9 mouse cellular contexts compared by ENCODE assay signal in genomic region chr8:115706861-115707730, GRCm38 (mm10). TPM values are rescaled to one million over a fixed set of nuclear protein-coding genes. Genes with fewer than 3 reads are reported as not detected.
DNase-seq lines count a peak whose midpoint lies in the region; ATAC-seq and TF ChIP-seq lines count a peak whose summit lies in the region.
"Had no signal": no experiment of that assay in that cellular context is flagged by ENCODE, and none has a peak within 500 bp of the region (broad histone marks: within the 10 kb centered on the region; RNA-seq: fewer than 3 reads in every experiment).

No protein-coding gene starts in this region.

- TF ChIP-seq POLR2A in liver, adult 2 months (IDR thresholded peaks at IDR 0.05; ENCODE audit: extremely low read depth, insufficient read depth, low read length) = no peak

- peak overlapping the region; percentile 75 for H3K4me3 ChIP-seq in embryonic facial prominence, embryonic 15.5 days (replicated peaks)
- H3K4me3 ChIP-seq in heart, embryonic 12.5 days = peak overlapping the region; percentile 71
- H3K4me3 ChIP-seq in kidney, embryonic 15.5 days (replicated peaks) = peak overlapping the region; percentile 76
- peak overlapping the region; percentile 83 for H3K4me3 ChIP-seq in liver, adult 2 months (ENCODE audit: insufficient read depth, low read depth, low read length)
- H3K4me3 ChIP-seq in midbrain, postnatal 0 days (ENCODE audit: low read depth, low read length) = peak overlapping the region; percentile 68

- H3K27ac ChIP-seq in embryonic facial prominence, embryonic 15.5 days (replicated peaks) = peak overlapping the region; percentile 96
- H3K27ac ChIP-seq in heart, embryonic 12.5 days (ENCODE audit: poor library complexity, severe bottlenecking) = peak overlapping the region; percentile 77
- H3K27ac ChIP-seq in kidney, embryonic 15.5 days = peak overlapping the region; percentile 96
- peak overlapping the region; percentile 78 for H3K27ac ChIP-seq in liver, adult 2 months (replicated peaks; ENCODE audit: insufficient read depth, low read depth, low read length)
- peak overlapping the region; percentile 77 for H3K27ac ChIP-seq in midbrain, postnatal 0 days (ENCODE audit: low read depth, low read length)

- no peaks in the 10 kb centered on the region for H3K36me3 ChIP-seq in embryonic facial prominence, embryonic 15.5 days
- H3K36me3 ChIP-seq in heart, embryonic 12.5 days = no peaks in the 10 kb centered on the region
- H3K36me3 ChIP-seq in kidney, embryonic 15.5 days = no peaks in the 10 kb centered on the region
- H3K36me3 ChIP-seq in liver, adult 2 months (ENCODE audit: control insufficient read depth, insufficient read depth, low read length) = peaks cover under 1% of the 10 kb centered on the region; the same call in 1 of the 2 replicates
- H3K36me3 ChIP-seq in midbrain, postnatal 0 days (ENCODE audit: insufficient read depth, low read length) = no peaks in the 10 kb centered on the region

- peak; percentile 85 for ATAC-seq in embryonic facial prominence, embryonic 15.5 days (ENCODE audit: insufficient number of reproducible peaks, low FRiP score, low TSS enrichment, low read depth)
- peak; percentile 77 for ATAC-seq in heart, embryonic 12.5 days (ENCODE audit: insufficient number of reproducible peaks, low FRiP score)
- peak; percentile 86 for ATAC-seq in kidney, embryonic 15.5 days (replicated peaks; ENCODE audit: low FRiP score)
- peak; percentile 81 for ATAC-seq in midbrain, postnatal 0 days (ENCODE audit: low FRiP score)

- under 1% methylated on average over 57 of the region's 76 CpGs for WGBS in embryonic facial prominence, embryonic 15.5 days
- WGBS in heart, embryonic 12.5 days = under 1% methylated on average over 62 of the region's 76 CpGs
- WGBS in kidney, embryonic 15.5 days = under 1% methylated on average over 64 of the region's 76 CpGs
- under 1% methylated on average over 71 of the region's 76 CpGs for WGBS in liver, adult 2 months
- WGBS in midbrain, postnatal 0 days = under 1% methylated on average over 55 of the region's 76 CpGs

- no peaks in the 10 kb centered on the region for H3K9me3 ChIP-seq in embryonic facial prominence, embryonic 15.5 days (replicated peaks)
- H3K9me3 ChIP-seq in heart, embryonic 12.5 days (replicated peaks) = no peaks in the 10 kb centered on the region
- no peaks in the 10 kb centered on the region for H3K9me3 ChIP-seq in kidney, embryonic 15.5 days (replicated peaks)
- H3K9me3 ChIP-seq in midbrain, postnatal 0 days (ENCODE audit: low read length) = no peaks in the 10 kb centered on the region

- no peak for TF ChIP-seq CTCF in liver, adult 2 months (IDR thresholded peaks at IDR 0.05; ENCODE audit: low read depth, low read length)
- no peak for TF ChIP-seq CTCF in midbrain, postnatal 0 days (IDR thresholded peaks at IDR 0.05)

- H3K27me3 ChIP-seq in embryonic facial prominence, embryonic 15.5 days = no peaks in the 10 kb centered on the region
- peaks cover 14% of the 10 kb centered on the region for H3K27me3 ChIP-seq in heart, embryonic 12.5 days (replicated peaks)
- 0 out of 2 replicates have a peak, but pooled peaks cover 4% of the 10 kb centered on the region for H3K27me3 ChIP-seq in kidney, embryonic 15.5 days
- H3K27me3 ChIP-seq in liver, adult 2 months (ENCODE audit: control insufficient read depth, insufficient read depth, low read length) = no peaks in the 10 kb centered on the region
- H3K27me3 ChIP-seq in midbrain, postnatal 0 days (ENCODE audit: insufficient read depth, low read length) = no peaks in the 10 kb centered on the region

- peak overlapping the region; percentile 69 for H3K9ac ChIP-seq in embryonic facial prominence, embryonic 15.5 days
- H3K9ac ChIP-seq in heart, embryonic 12.5 days = peak overlapping the region; percentile 73
- peak overlapping the region; percentile 76 for H3K9ac ChIP-seq in kidney, embryonic 15.5 days
- peak overlapping the region; percentile 85 for H3K9ac ChIP-seq in liver, adult 2 months (ENCODE audit: low read depth, low read length)
- H3K9ac ChIP-seq in midbrain, postnatal 0 days (replicated peaks; ENCODE audit: low read length, poor library complexity, severe bottlenecking) = peak overlapping the region; percentile 73

- H3K79me2 ChIP-seq in liver, adult 2 months (ENCODE audit: control insufficient read depth, insufficient read depth, low read length) = peaks cover 3% of the 10 kb centered on the region; the same call in 1 of the 2 replicates

- H3K4me2 ChIP-seq in embryonic facial prominence, embryonic 15.5 days (replicated peaks) = peak overlapping the region; percentile 80
- peak overlapping the region; percentile 84 for H3K4me2 ChIP-seq in heart, embryonic 12.5 days
- H3K4me2 ChIP-seq in kidney, embryonic 15.5 days = peak overlapping the region; percentile 84
- peak overlapping the region; percentile 91 for H3K4me2 ChIP-seq in midbrain, postnatal 0 days (ENCODE audit: low read depth, low read length, poor library complexity, severe bottlenecking)

- H3K4me1 ChIP-seq in embryonic facial prominence, embryonic 15.5 days = peaks cover 25% of the 10 kb centered on the region
- H3K4me1 ChIP-seq in heart, embryonic 12.5 days (replicated peaks) = peaks cover 12% of the 10 kb centered on the region
- H3K4me1 ChIP-seq in kidney, embryonic 15.5 days = peaks cover 43% of the 10 kb centered on the region
- H3K4me1 ChIP-seq in liver, adult 2 months (ENCODE audit: control insufficient read depth, insufficient read depth, low read length) = no peaks in the 10 kb centered on the region
- H3K4me1 ChIP-seq in midbrain, postnatal 0 days (ENCODE audit: insufficient read depth, low read length) = no peaks in the 10 kb centered on the region

- peak; percentile 46 for DNase-seq in layer of hippocampus, adult 11-12 months (ENCODE audit: low spot score)
- DNase-seq in layer of hippocampus, adult 9-10 months (ENCODE audit: low spot score) = no peak
- no peak for DNase-seq in liver, adult 2 months (ENCODE audit: extremely low read depth, low read depth, low spot score)
- peak; percentile 57 for DNase-seq in midbrain, postnatal 0 days (ENCODE audit: low spot score)
- peak; percentile 31 to 53 for DNase-seq in spleen, postnatal 14 days (ENCODE audit: low spot score in 2 of 2)

RNA-seq across cellular contexts. Expression of gene Maf, which starts 0.5 kb away (rescaled TPM):
- polyA plus RNA-seq in embryonic facial prominence, embryonic 15.5 days (2015; fragmentation: Nextera tagmentation; extraction: Ambion mirVana) = 9.4 and 10.1 TPM in 2 replicates
- 2.1 and 2.6 TPM in 2 replicates for polyA plus RNA-seq in heart, embryonic 12.5 days (2016; fragmentation: Nextera tagmentation; extraction: Ambion mirVana)
- 8.6 and 9.9 TPM in 2 replicates for polyA plus RNA-seq in kidney, embryonic 15.5 days (2015; fragmentation: Nextera tagmentation; extraction: Ambion mirVana)
- total RNA-seq in liver, adult 2 months (2014; rRNA removed) = 9.9 and 10.6 TPM in 2 replicates
- polyA plus RNA-seq in liver, adult 2 months (2012; rRNA removed) = 5.0 and 6.4 TPM in 2 replicates
- total RNA-seq in midbrain, postnatal 0 days (2014; rRNA removed) = 26.6 and 36.4 TPM in 2 replicates
- polyA plus RNA-seq in midbrain, postnatal 0 days (2015; fragmentation: Nextera tagmentation; extraction: Ambion mirVana) = 7.7 and 7.9 TPM in 2 replicates
- total RNA-seq: CH12.LX had no signal

Comparison
In these comparisons a context has a peak if more than half of its experiments do, and no peak if none do; other contexts are left out.
1. DNase-seq: peak in layer of hippocampus, adult 11-12 months (single experiment), midbrain, postnatal 0 days (single experiment) and spleen, postnatal 14 days (2 of 2); none in layer of hippocampus, adult 9-10 months (single experiment) and liver, adult 2 months (single experiment).
2. Peak in every context shown above with its lines, with median percentiles within 50 percentile points of each other: ATAC-seq, H3K27ac ChIP-seq, H3K4me2 ChIP-seq, H3K4me3 ChIP-seq and H3K9ac ChIP-seq.